ENCODE assay signal across 10 mouse cellular contexts in the genomic region with DNA sequence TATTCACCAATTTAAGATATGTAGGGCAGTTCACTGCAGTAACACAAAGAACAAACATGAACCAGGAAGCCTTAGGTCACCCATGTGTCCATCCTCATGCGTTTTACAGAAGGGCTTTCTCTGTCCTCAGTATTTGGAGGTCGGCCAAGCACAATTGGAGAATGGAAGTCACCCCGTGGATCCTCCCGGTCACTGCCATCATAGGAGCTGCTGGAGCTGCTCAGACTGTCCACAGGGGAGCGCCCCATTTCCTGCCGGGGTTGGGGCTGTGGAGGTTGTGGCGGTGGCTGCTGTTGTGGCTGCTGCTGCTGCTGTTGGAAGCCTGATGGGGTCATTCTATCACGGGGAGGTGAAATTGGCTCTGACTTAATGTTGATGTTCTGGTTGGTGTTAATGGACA. TPM values are rescaled to one million over a fixed set of nuclear protein-coding genes. Genes with fewer than 3 reads are reported as not detected.
DNase-seq lines count a peak whose midpoint lies in the region; ATAC-seq and TF ChIP-seq lines count a peak whose summit lies in the region.
"Had no signal": no experiment of that assay in that cellular context is flagged by ENCODE, and none has a peak within 500 bp of the region (broad histone marks: within the 10 kb centered on the region; RNA-seq: fewer than 3 reads in every experiment).

No protein-coding gene starts in this region.

- H3K4me2 ChIP-seq in heart, embryonic 13.5 days = no peak overlapping the region
- H3K4me2 ChIP-seq in limb, embryonic 11.5 days (ENCODE audit: low read depth, severe bottlenecking) = no peak overlapping the region

- H3K4me1 ChIP-seq in heart, embryonic 13.5 days = peaks cover 51% of the 10 kb centered on the region
- H3K4me1 ChIP-seq in limb, embryonic 11.5 days (ENCODE audit: control insufficient read depth, insufficient read depth, low read length) = no peaks in the 10 kb centered on the region

- no peak for ATAC-seq in heart, embryonic 13.5 days (ENCODE audit: extremely low read depth, insufficient number of reproducible peaks, low FRiP score, low TSS enrichment)
- ATAC-seq in limb, embryonic 11.5 days (ENCODE audit: insufficient number of reproducible peaks, low FRiP score, low TSS enrichment, low read depth) = no peak
- no peak for ATAC-seq in monocyte, adult 5-6 weeks (replicated peaks; ENCODE audit: insufficient number of reproducible peaks, low FRiP score, low TSS enrichment, poor library complexity, severe bottlenecking)

- TF ChIP-seq CTCF in gastrocnemius, adult 2 months (IDR thresholded peaks at IDR 0.05) = peak; percentile 26; the same call in 1 of the 2 replicates

- H3K9ac ChIP-seq in heart, embryonic 13.5 days = no peak overlapping the region
- no peak overlapping the region for H3K9ac ChIP-seq in limb, embryonic 11.5 days (ENCODE audit: low read length)

- H3K27ac ChIP-seq in gastrocnemius, adult 2 months = peak overlapping the region; percentile 1; the same call in 1 of the 2 replicates
- peak overlapping the region; percentile 25; the same call in 1 of the 2 replicates for H3K27ac ChIP-seq in heart, embryonic 13.5 days (replicated peaks)
- no peak overlapping the region for H3K27ac ChIP-seq in limb, embryonic 11.5 days (replicated peaks; ENCODE audit: low read depth, low read length)

- peaks cover 72% of the 10 kb centered on the region for H3K36me3 ChIP-seq in heart, embryonic 13.5 days
- H3K36me3 ChIP-seq in limb, embryonic 11.5 days (ENCODE audit: control insufficient read depth, insufficient read depth, low read length) = peaks cover 3% of the 10 kb centered on the region; the same call in 1 of the 2 replicates

- 48% methylated on average over 8 of the region's 8 CpGs for WGBS in heart, embryonic 13.5 days
- 84% methylated on average over 8 of the region's 8 CpGs for WGBS in limb, embryonic 11.5 days

- peak; percentile 55 for DNase-seq in gastrocnemius, adult 2 months
- no peak for DNase-seq in gastrocnemius, adult 8-10 months (ENCODE audit: low spot score in 2 of 2)
- peak; percentile 47 for DNase-seq in lung, postnatal 10 days
- no peak for DNase-seq in lung, postnatal 14 days
- DNase-seq in limb, embryonic 11.5 days (ENCODE audit: low spot score) = peak; percentile 19
- no peak for DNase-seq in layer of hippocampus, adult 8-10 months (ENCODE audit: low spot score in 2 of 2)
- DNase-seq: embryo, embryonic 11 days had no signal

- no peak overlapping the region for H3K4me3 ChIP-seq in gastrocnemius, adult 2 months
- H3K4me3 ChIP-seq in heart, embryonic 13.5 days = no peak overlapping the region
- no peak overlapping the region for H3K4me3 ChIP-seq in limb, embryonic 11.5 days (ENCODE audit: low read depth, low read length)

- no peaks in the 10 kb centered on the region for H3K9me3 ChIP-seq in heart, embryonic 13.5 days
- no peaks in the 10 kb centered on the region for H3K9me3 ChIP-seq in limb, embryonic 11.5 days (ENCODE audit: control insufficient read depth, low read length)

- intact Hi-C loops in gastrocnemius, adult 2 months (cut with DNase I) = no loop called here

- no peaks in the 10 kb centered on the region for H3K27me3 ChIP-seq in heart, embryonic 13.5 days (replicated peaks)
- no peaks in the 10 kb centered on the region for H3K27me3 ChIP-seq in limb, embryonic 11.5 days (ENCODE audit: control insufficient read depth, insufficient read depth, low read length)
- H3K27me3 ChIP-seq: CH12.LX had no signal

RNA-seq across cellular contexts. Expression of a gene that starts 12.5 kb away (rescaled TPM):
- total RNA-seq in gastrocnemius, adult 2 months (2021) = 1 to 10 TPM; 6.4 to 7.9 TPM
- 10 to 100 TPM in 1 of 4 experiments, 1 to 10 TPM in 3; 5.7 to 10.3 (median 7.6) TPM for total RNA-seq in gastrocnemius, adult 8-10 months (2022)
- polyA plus RNA-seq in heart, embryonic 13.5 days (2015; fragmentation: Nextera tagmentation; extraction: Ambion mirVana) = 12.2 and 12.7 TPM in 2 replicates
- 10.8 and 11.6 TPM in 2 replicates for polyA plus RNA-seq in limb, embryonic 11.5 days (2014; fragmentation: Nextera tagmentation; extraction: Ambion mirVana)
- 2.7 to 7.8 TPM (median 7.5 TPM) in 3 replicates for total RNA-seq in monocyte, adult 5-6 weeks (2017)
- 10 to 100 TPM; 31.5 to 34.1 (median 33.3) TPM for total RNA-seq in layer of hippocampus, adult 8-10 months (2022)

Comparison
In these comparisons a context has a peak if more than half of its experiments do, and no peak if none do; other contexts are left out.
1. DNase-seq: peak in gastrocnemius, adult 2 months (single experiment), lung, postnatal 10 days (single experiment) and limb, embryonic 11.5 days (single experiment); none in gastrocnemius, adult 8-10 months (0 of 2), lung, postnatal 14 days (single experiment) and layer of hippocampus, adult 8-10 months (0 of 2).